Mouse (Mus musculus): Measurements from ENCODE around the gene Rexo2.

DNA sequence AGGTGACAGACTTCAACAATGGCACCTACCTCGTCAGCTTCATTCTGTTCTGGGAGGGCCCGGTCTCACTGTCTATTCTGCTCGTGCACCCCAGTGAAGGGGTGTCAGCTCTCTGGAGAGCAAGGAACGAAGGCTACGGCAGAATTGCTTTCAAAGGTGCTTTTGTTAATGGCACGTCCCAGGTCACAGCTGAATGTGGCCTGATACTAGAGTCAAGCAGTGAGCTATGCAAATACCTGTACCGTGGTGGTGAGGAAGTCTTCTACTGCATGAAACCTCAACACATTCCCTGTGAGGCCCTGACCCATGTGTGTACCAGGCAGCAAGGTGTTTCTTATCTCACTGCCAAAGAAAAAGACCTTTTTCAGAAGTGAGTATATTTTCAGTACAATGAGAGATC is 60.0 kb downstream of the Rexo2 start:
- TF ChIP-seq CTCF (IDR thresholded peaks at IDR 0.05; ENCODE audit: low read depth) (no peak), EP300 (IDR thresholded peaks at IDR 0.05; ENCODE audit: low read depth) (no peak)

Data from heart, postnatal 0 days (tissue).